Mouse (Mus musculus): ENCODE data around the gene Unkl.

Unkl gene

DNA sequence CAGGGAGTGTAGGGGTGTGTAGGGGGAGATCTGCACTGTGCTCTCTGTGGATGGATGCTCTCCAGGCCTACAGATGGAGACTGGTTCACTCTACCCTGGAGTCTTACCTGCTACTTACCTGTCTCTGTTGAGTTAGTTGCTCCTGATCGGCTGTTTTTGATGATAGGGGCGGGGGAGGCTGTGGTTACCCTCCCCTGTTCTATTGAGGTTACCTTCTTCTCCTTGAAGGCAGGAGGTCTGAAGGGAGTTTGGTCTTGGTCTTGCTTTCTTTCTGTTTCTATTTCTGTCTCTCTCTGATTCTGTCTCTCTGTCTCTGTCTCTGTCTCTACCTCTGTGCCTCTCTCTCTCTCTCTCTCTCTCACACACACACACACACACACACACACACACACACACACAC is 66.9 kb downstream of the Unkl start:
- no peak for DNase-seq (ENCODE audit: low spot score in 2 of 2)

DNA sequence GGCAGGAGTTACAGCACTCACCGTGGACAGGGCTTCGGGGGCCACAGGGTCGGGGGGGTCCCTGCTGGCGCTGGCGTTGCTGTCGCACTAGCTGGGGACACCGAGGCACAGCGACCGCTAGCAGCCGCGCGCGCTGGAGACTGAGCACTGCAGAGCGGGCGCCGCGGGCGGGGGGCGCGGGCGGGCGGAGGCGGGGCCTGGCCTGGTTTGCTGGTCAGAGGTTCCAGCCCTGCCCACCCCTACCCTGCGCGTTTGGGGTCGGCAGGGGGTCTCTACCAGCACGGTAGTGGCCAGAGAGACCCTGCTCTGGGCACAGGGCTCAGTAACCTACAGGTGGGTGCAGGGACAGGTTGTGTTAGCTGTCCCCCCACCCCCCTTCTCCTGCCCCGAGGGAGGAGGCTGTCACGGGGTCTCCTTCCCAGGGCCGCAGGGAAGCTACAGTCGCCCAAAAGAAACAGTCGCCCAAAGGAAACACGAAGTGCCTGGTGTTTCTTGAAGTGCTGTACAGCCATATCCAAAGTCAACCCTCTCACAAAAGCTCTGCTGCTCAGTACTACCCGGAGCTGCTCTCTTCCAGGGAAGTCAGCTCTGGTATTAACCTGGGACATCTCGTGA is 68.0 kb downstream of the Unkl start, which contains the start of gene Baiap3:
Baiap3 (minus strand) TSS at position 225 of the 615 bp plus-strand sequence.
- no peak for DNase-seq (ENCODE audit: low spot score in 2 of 2)

DNA sequence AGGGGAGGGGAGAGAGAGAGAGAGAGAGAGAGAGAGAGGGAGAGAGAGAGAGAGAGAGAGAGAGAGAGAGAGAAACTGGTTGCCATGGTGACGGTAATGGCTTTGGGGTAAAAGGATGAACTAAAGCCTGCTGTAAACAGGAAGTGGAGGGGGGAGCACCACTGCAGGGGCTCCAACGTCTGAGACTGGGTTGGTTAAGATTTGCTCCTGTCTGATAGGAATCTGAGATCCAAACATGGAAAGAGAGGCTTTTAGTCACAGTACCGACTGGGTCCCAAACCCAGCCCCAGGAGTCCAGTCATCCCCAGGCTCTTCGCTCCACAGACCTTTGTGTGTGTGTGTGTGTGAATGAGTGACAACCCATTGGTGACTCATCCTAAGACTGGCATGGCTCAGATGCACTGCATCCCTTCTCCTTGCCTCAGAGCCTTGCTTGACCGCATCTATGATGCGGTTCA is 69.6 kb downstream of the Unkl start:
- no peak for DNase-seq (ENCODE audit: low spot score in 2 of 2)

DNA sequence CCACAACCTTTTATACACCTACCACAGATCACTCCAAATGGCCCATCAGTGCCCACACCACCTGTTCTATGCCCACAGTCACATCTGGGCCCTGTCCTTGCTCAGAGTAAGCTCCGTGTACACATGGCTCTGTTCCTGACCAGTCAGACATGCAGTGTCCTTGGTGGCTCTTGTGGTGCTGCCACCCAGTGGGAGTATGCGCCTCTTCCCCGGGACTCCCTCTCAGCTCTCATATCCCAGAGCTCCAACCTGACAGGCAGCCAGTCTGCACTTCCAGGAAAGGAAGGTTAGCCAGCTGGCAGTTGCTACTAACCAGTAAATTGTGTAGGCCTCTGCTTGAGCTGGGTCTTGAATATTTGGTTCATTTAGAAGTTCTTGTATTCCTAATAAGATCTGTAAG is 76.3 kb downstream of the Unkl start:
- DNase-seq (ENCODE audit: low spot score in 2 of 2), result no peak

DNA sequence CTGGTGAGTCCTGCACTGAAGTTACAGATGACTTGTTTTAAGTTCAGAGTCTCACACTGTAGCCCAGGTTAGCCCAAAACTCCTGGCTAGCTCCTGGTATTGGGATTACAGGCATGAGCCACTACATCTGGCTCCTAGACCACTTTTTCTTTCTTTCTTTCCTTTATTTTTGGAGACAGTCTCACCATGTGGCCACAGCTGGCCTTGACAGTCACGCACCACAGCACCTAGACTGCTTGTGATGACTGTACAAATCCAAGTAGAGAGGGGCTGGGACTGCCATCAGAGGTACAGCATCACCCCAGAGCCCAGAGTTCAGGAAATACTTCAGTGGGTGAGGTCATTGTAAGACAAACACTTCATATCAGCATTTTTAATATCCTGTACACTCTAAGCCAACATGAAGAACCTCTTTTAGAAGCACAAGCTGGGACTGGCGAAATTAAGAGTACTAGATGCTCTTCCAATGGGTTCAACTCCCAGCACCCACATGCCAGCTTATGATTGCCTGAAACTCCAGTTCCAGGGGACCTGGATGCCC is 82.7 kb downstream of the Unkl start:
- DNase-seq (ENCODE audit: low spot score in 2 of 2), result no peak

DNA sequence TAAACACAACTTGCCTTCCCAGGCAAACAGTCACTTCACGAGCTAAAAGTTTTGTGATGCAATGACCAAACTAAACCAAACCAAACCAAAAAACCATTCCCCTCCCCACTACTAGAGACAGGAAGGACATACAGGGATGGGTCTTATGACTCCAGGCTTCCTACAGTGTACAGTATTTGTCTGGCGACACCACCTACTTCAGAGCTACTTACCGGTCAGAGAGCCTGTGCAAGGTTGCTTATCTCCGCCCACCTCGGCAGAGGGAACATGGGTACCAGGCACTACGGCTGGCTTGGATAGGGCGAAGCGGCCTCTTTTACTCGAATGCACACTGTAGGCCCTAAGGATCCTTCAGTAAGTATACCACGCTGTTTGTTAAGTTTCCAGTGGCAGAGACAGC is 84.1 kb downstream of the Unkl start:
- no peak for DNase-seq (ENCODE audit: low spot score in 2 of 2)

DNA sequence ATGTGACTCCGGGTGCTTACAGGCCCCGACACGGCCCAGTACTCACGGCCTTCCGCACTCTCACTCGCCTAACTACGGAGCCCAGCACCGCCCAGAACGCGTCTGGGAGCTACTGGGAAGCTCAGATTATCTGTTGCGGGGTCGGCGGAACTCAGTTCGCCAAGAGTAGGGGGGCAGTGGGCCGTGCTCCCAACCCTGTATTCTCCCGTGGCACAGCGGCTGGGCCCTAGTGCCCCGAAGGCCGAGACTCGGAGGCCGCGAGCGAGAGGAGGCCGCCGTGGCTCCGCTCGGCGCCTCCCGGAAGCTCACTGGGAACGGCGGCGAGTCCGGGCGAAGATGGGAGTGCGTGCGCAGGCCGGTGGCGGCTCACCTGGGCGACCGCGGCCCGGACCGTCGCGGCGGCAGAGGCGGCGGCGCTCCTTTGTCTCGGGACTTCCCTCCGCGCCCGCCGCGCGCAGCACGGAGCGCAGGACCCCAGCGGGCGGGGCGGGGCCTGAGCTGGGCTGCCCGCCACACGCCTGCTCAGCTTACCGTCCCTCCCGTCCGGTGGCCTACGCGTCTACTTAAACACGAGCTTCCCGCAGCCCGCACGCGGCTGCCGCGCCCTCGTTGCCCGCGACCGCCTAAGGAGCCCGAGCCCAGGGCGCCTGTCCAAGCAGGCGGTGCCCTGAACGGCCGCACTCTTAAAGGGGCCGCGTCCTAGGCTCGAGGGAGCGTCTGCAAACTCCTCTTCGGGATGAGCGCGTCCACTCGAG is 84.9 kb downstream of the Unkl start:
- peak; percentile 90 to 94 for DNase-seq (ENCODE audit: low spot score in 2 of 2)

DNA sequence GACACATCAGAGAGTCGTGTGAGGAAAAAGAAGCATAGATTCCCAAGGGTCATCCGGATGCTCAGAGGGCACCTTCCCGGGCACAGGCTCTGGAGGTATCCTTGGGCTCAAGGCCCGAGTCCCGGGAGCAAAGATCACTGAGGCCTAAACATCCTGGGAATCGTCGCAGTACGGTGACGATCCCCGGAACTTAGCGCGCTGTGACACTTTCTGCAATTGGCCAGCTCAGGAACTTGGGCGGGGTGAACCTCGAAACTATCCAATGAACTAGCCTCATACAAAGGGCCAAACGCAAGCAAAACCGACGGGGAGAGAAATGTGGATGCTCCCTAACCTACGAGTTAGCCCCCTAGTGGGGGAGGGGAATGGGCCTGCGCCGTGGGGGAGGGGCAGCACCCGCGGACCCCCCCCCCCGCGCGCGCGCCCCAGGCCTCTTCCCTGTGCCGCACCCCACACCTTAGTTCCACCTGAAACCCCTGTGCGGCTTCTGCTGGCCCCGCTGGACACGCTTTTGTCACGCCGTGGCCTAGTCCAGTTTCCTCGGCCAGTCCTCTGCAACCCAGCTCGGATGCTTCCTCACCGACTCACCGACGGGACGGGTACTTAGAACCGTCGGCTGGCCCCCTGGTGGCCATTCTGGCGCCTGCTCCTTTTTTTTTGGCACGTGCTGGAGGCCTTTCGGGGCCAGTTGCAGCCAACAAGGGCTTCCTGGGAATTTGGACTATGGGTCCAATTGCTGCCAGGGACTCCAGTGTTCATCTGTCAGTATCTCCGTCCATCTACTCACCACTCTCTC is 85.7 kb downstream of the Unkl start:
- DNase-seq (ENCODE audit: low spot score in 2 of 2), result peak; percentile 97 to 98

DNA sequence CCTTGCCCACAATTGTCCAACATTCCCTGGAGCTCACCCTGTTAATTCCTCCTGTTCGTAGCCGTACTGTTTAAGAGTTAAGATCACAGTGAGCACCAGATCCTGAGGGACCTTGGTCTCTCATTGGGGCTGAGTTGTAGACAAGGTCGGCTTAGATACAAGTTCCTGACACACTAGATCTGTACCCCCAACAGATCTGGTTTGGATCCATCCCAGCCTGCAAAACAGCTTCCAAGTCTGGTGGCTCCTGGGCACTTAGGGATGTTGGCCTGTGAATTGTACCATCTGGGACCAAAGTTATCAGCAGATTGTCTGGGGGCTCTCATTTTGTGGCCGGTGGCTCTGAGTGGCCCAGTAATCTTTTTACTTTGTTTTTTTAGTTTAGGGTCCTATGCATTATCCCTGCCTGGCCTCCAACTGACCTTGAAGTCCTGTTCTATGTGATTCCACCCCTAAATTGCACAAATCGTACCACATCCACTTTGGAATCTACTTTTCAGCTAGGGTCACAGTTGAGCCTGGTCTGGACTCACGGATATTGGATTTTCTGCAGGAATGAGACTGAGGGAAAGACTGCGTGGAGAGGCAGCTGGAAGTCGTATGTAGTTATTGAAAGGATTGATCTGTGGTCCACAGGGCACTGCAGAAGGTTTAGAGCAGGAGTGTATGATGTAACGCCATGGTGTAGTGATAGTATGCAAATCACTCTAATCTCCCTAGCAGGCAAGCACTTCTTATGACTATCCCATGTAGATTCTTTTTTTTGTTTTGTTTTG is 86.6 kb downstream of the Unkl start, which contains the start of gene Ube2i:
Ube2i (minus strand) TSS at position 52 of the 776 bp plus-strand sequence.
- DNase-seq (ENCODE audit: low spot score in 2 of 2), result no peak

DNA sequence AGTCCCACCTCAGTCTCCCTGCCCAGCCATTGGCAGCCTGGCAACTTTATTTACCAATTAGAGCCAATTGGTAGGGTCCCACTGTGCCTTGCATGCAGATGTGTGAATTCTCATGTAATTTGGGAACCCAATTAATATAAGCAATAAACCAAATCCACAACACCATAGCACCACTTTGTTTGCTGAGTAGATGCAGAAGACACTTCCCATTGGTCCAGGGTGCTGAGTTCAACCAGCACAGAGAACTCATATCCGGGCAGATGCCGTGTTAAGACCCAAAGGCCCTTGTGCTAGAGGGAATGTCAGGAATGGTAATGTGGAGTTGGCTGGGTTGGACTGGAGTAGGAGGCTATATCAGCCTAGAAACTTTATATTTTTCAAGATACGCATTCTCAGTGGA is 87.6 kb downstream of the Unkl start:
- no peak for DNase-seq (ENCODE audit: low spot score in 2 of 2)

DNA sequence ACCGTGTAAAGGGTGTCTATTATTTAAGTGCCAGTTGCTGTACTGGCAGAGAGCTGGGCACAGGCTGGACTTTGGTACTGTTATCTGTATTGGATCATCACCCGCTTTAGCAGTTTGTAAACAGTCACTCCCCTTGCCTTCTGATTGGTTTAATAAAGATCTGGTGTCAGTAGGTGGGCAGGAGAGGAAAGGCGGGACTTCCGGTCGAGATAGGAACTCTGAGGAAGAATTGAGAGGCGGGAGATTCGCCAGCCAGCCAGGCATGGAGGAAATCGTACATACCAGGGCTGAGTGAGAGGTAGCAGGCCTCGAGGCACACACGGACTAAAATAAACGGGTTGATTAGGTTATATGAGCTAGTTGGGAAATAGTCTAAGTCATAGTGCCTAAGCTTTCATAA is 93.9 kb downstream of the Unkl start:
- no peak for DNase-seq (ENCODE audit: low spot score in 2 of 2)
